Mouse (Mus musculus): Measurements from ENCODE around the gene Rab40b. TPM values are rescaled to one million over a fixed set of nuclear protein-coding genes. Genes with fewer than 3 reads are reported as not detected.

The Rab40b gene
- 10.2 and 12.2 TPM in 2 replicates for polyA plus RNA-seq (2015; fragmentation: Nextera tagmentation; extraction: Ambion mirVana)

GRCm38 (mm10) chr11:121387750-121388553 lies at the start of gene Rab40b:
TSS of gene Rab40b (minus strand) at chr11:121388251.

GRCm38 (mm10) chr11:121434156-121435155 lies 46.4 kb upstream of the Rab40b start, which contains the start of gene Fn3k:
TSS of gene Fn3k (plus strand) at chr11:121434913.

GRCm38 (mm10) chr11:121420830-121421552 lies 32.9 kb upstream of the Rab40b start, which contains the start of gene Fn3krp:
TSS of gene Fn3krp (plus strand) at chr11:121421401.

GRCm38 (mm10) chr11:121354091-121354707 lies 33.9 kb downstream of the Rab40b start, which contains the start of gene Wdr45b:
TSS of gene Wdr45b (minus strand) at chr11:121354445.

Small RNAs within 50 kb of the gene (microRNA-seq; reads per million reads assigned to microRNA genes)
- gene Mir7236 (ENCODE audit: borderline replicate concordance, insufficient number of aligned reads), result not detected

Other genes with a start within 250 kb of the Rab40b start
- not detected in 2 replicates for gene Tex19.1, start 242.1 kb downstream of the Rab40b start, polyA plus RNA-seq (2015; fragmentation: Nextera tagmentation; extraction: Ambion mirVana)
- 0.09 TPM in 1 of 2 replicates, not detected in the other for gene Uts2r, start 228.0 kb downstream of the Rab40b start, polyA plus RNA-seq (2015; fragmentation: Nextera tagmentation; extraction: Ambion mirVana)
- gene Hexdc, start 183.8 kb downstream of the Rab40b start, polyA plus RNA-seq (2015; fragmentation: Nextera tagmentation; extraction: Ambion mirVana), result 6.9 and 7.4 TPM in 2 replicates
- gene Ogfod3, start 183.5 kb downstream of the Rab40b start, polyA plus RNA-seq (2015; fragmentation: Nextera tagmentation; extraction: Ambion mirVana), result 29.3 and 40.0 TPM in 2 replicates
- gene Cybc1, start 158.9 kb downstream of the Rab40b start, polyA plus RNA-seq (2015; fragmentation: Nextera tagmentation; extraction: Ambion mirVana), result 22.0 and 26.4 TPM in 2 replicates
- gene Narf, start 151.0 kb downstream of the Rab40b start, polyA plus RNA-seq (2015; fragmentation: Nextera tagmentation; extraction: Ambion mirVana), result 13.6 and 15.3 TPM in 2 replicates
- 4.8 and 5.8 TPM in 2 replicates for gene Foxk2, start 128.3 kb downstream of the Rab40b start, polyA plus RNA-seq (2015; fragmentation: Nextera tagmentation; extraction: Ambion mirVana)
- 74.8 and 82.6 TPM in 2 replicates for gene Wdr45b, start 33.8 kb downstream of the Rab40b start, polyA plus RNA-seq (2015; fragmentation: Nextera tagmentation; extraction: Ambion mirVana)
- gene Fn3krp, start 33.1 kb upstream of the Rab40b start, polyA plus RNA-seq (2015; fragmentation: Nextera tagmentation; extraction: Ambion mirVana), result 4.5 and 6.8 TPM in 2 replicates
- 1.5 and 2.4 TPM in 2 replicates for gene Fn3k, start 46.7 kb upstream of the Rab40b start, polyA plus RNA-seq (2015; fragmentation: Nextera tagmentation; extraction: Ambion mirVana)
- gene Tbcd, start 63.7 kb upstream of the Rab40b start, polyA plus RNA-seq (2015; fragmentation: Nextera tagmentation; extraction: Ambion mirVana), result 26.7 and 29.1 TPM in 2 replicates
- 0.25 and 0.32 TPM in 2 replicates for gene Zfp750, start 131.1 kb upstream of the Rab40b start, polyA plus RNA-seq (2015; fragmentation: Nextera tagmentation; extraction: Ambion mirVana)

Data from adrenal gland, postnatal 0 days (tissue).